Mouse (Mus musculus) lung, adult 2 months (tissue): ENCODE measurements around the gene Cd2bp2.

Experiments
- CTCF ChIP-seq: fragments of 200-500 bp; IDR thresholded peaks from 2 replicates; pipeline ENCODE4 v1.5.1; 2011; ENCODE audit warnings: mild to moderate bottlenecking, low read length, control low read depth; ENCODE audit not compliant: insufficient read depth
- POLR2A ChIP-seq: fragments of 200-500 bp; IDR thresholded peaks from 2 replicates; pipeline ENCODE4 v1.6.1; 2011; ENCODE audit warnings: low read depth, mild to moderate bottlenecking, control low read depth, low read length, borderline replicate concordance; ENCODE audit errors: extremely low read depth

DNA sequence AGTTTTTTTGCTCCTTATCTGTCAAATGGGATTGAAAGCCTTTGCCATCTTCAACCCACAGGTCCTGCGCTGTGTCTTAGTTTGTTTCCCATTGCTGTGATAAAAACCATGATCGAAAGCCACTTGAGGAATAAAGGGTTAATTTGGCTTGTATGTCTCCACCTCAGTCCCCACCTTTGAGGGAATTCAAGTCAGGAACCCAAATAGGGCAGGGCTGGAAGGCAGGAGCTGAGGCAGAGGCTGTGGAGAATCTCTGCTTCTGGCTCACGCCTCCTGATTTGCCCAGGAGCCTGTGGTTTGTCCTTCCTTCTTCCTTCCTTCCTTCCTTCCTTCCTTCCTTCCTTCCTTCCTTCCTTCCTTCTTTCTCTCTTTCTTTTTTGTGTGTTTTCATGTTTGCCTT lies 27.3 kb upstream of the Cd2bp2 start:
- no peak for TF ChIP-seq CTCF
- TF ChIP-seq POLR2A: no peak
